Mouse (Mus musculus): Measurements from ENCODE around the gene Plxdc1. TPM values are rescaled to one million over a fixed set of nuclear protein-coding genes. Genes with fewer than 3 reads are reported as not detected.

Gene Plxdc1
- polyA plus RNA-seq, 1 experiment from 2014 or later = 0.40 TPM

GRCm38 (mm10) chr11:97988530-97989096, 2.4 kb upstream of the Plxdc1 start:
- H3K27ac ChIP-seq (replicated peaks) = peak overlapping the region; percentile 79
- no peak for TF ChIP-seq EP300 (optimal IDR thresholded peaks at IDR 0.05)
- TF ChIP-seq CTCF (IDR thresholded peaks at IDR 0.05; ENCODE audit: low read depth) = no peak
- no peaks in the 10 kb centered on the region for H3K9me3 ChIP-seq (ENCODE audit: control insufficient read depth, low read length)
- peak overlapping the region; percentile 59 for H3K9ac ChIP-seq (ENCODE audit: low read length)
- DNase-seq (ENCODE audit: low spot score) = peak; percentile 86
- H3K36me3 ChIP-seq (ENCODE audit: control insufficient read depth, insufficient read depth, low read length) = no peaks in the 10 kb centered on the region
- no peaks in the 10 kb centered on the region for H3K27me3 ChIP-seq (ENCODE audit: control insufficient read depth, insufficient read depth, low read length)
- WGBS = under 1% methylated on average over 26 of the region's 26 CpGs
- ATAC-seq (ENCODE audit: low FRiP score, low TSS enrichment) = peak; percentile 76
- no peaks in the 10 kb centered on the region; the same call in 1 of the 2 replicates for H3K4me1 ChIP-seq (replicated peaks; ENCODE audit: control insufficient read depth, insufficient read depth)
- peak overlapping the region; percentile 59 for H3K4me2 ChIP-seq (replicated peaks; ENCODE audit: low read depth)
- H3K4me3 ChIP-seq (ENCODE audit: low read depth, low read length) = peak overlapping the region; percentile 56

- no peaks in the 10 kb centered on the region; the same call in 1 of the 2 replicates for H3K4me1 ChIP-seq (replicated peaks; ENCODE audit: control insufficient read depth, insufficient read depth)
- WGBS = 1% methylated on average over 42 of the region's 42 CpGs
- H3K4me2 ChIP-seq (replicated peaks; ENCODE audit: low read depth) = peak overlapping the region; percentile 62
- peak overlapping the region; percentile 59 for H3K9ac ChIP-seq (ENCODE audit: low read length)
- no peaks in the 10 kb centered on the region for H3K9me3 ChIP-seq (ENCODE audit: control insufficient read depth, low read length)
- peak overlapping the region; percentile 88 for H3K27ac ChIP-seq (replicated peaks)
- peak; percentile 89 for DNase-seq (ENCODE audit: low spot score)
- peak overlapping the region; percentile 56 for H3K4me3 ChIP-seq (ENCODE audit: low read depth, low read length)
- no peaks in the 10 kb centered on the region for H3K27me3 ChIP-seq (ENCODE audit: control insufficient read depth, insufficient read depth, low read length)
- peak; percentile 81 for ATAC-seq (ENCODE audit: low FRiP score, low TSS enrichment)
- TF ChIP-seq EP300 (optimal IDR thresholded peaks at IDR 0.05) = no peak
- TF ChIP-seq CTCF (IDR thresholded peaks at IDR 0.05; ENCODE audit: low read depth) = peak; percentile 96
- no peaks in the 10 kb centered on the region for H3K36me3 ChIP-seq (ENCODE audit: control insufficient read depth, insufficient read depth, low read length)
Measured at GRCm38 (mm10) chr11:97987551-97988526, 1.6 kb upstream of the Plxdc1 start.

- no peaks in the 10 kb centered on the region for H3K9me3 ChIP-seq (ENCODE audit: control insufficient read depth, low read length)
- H3K4me2 ChIP-seq (replicated peaks; ENCODE audit: low read depth) = peak overlapping the region; percentile 88
- no peak for DNase-seq (ENCODE audit: low spot score)
- H3K4me3 ChIP-seq (ENCODE audit: low read depth, low read length) = peak overlapping the region; percentile 57
- no peak overlapping the region for H3K27ac ChIP-seq (replicated peaks)
- H3K4me1 ChIP-seq (replicated peaks; ENCODE audit: control insufficient read depth, insufficient read depth) = no peaks in the 10 kb centered on the region; the same call in 1 of the 2 replicates
- H3K36me3 ChIP-seq (ENCODE audit: control insufficient read depth, insufficient read depth, low read length) = no peaks in the 10 kb centered on the region
- TF ChIP-seq CTCF (IDR thresholded peaks at IDR 0.05; ENCODE audit: low read depth) (no peak), EP300 (optimal IDR thresholded peaks at IDR 0.05) (no peak)
- peak overlapping the region; percentile 59 for H3K9ac ChIP-seq (ENCODE audit: low read length)
- no peak for ATAC-seq (ENCODE audit: low FRiP score, low TSS enrichment)
- 30% methylated on average over 12 of the region's 17 CpGs for WGBS
- H3K27me3 ChIP-seq (ENCODE audit: control insufficient read depth, insufficient read depth, low read length) = no peaks in the 10 kb centered on the region
Measured at GRCm38 (mm10) chr11:97986738-97987465, 658 bp upstream of the Plxdc1 start.

GRCm38 (mm10) chr11:97983983-97984382, 2.3 kb downstream of the Plxdc1 start:
- Histone ChIP-seq H3K4me2 (replicated peaks; ENCODE audit: low read depth) (no peak overlapping the region), H3K27ac (replicated peaks) (no peak overlapping the region), H3K27me3 (ENCODE audit: control insufficient read depth, insufficient read depth, low read length) (no peaks in the 10 kb centered on the region), H3K36me3 (ENCODE audit: control insufficient read depth, insufficient read depth, low read length) (no peaks in the 10 kb centered on the region), H3K9me3 (ENCODE audit: control insufficient read depth, low read length) (no peaks in the 10 kb centered on the region), H3K4me3 (ENCODE audit: low read depth, low read length) (no peak overlapping the region), H3K4me1 (replicated peaks; ENCODE audit: control insufficient read depth, insufficient read depth) (no peaks in the 10 kb centered on the region), H3K9ac (ENCODE audit: low read length) (no peak overlapping the region)
- DNase-seq (ENCODE audit: low spot score) = no peak
- no peak for TF ChIP-seq EP300 (optimal IDR thresholded peaks at IDR 0.05)
- 0 out of 2 replicates have a peak, but pooled peaks have one; percentile 14 for TF ChIP-seq CTCF (IDR thresholded peaks at IDR 0.05; ENCODE audit: low read depth)
- no peak for ATAC-seq (ENCODE audit: low FRiP score, low TSS enrichment)
- 80% methylated on average over 1 of the region's 1 CpGs for WGBS

GRCm38 (mm10) chr11:97983506-97983905, 2.7 kb downstream of the Plxdc1 start:
- ATAC-seq (ENCODE audit: low FRiP score, low TSS enrichment) = no peak
- 78% methylated on average over 3 of the region's 3 CpGs for WGBS
- no peak overlapping the region for H3K4me3 ChIP-seq (ENCODE audit: low read depth, low read length)

More at GRCm38 (mm10) chr11:97983506-97983905, 2.7 kb downstream of the Plxdc1 start:
- no peaks in the 10 kb centered on the region for H3K27me3 ChIP-seq (ENCODE audit: control insufficient read depth, insufficient read depth, low read length)
- TF ChIP-seq CTCF (IDR thresholded peaks at IDR 0.05; ENCODE audit: low read depth) = no peak
- no peak for TF ChIP-seq EP300 (optimal IDR thresholded peaks at IDR 0.05)
- H3K4me2 ChIP-seq (replicated peaks; ENCODE audit: low read depth) = no peak overlapping the region
- H3K9me3 ChIP-seq (ENCODE audit: control insufficient read depth, low read length) = no peaks in the 10 kb centered on the region
- no peak overlapping the region for H3K27ac ChIP-seq (replicated peaks)
- DNase-seq (ENCODE audit: low spot score) = no peak
- no peaks in the 10 kb centered on the region for H3K36me3 ChIP-seq (ENCODE audit: control insufficient read depth, insufficient read depth, low read length)
- H3K9ac ChIP-seq (ENCODE audit: low read length) = no peak overlapping the region
- H3K4me1 ChIP-seq (replicated peaks; ENCODE audit: control insufficient read depth, insufficient read depth) = no peaks in the 10 kb centered on the region

Data from stomach, postnatal 0 days (tissue).